Mouse (Mus musculus): ENCODE results near the gene Has1.
"Not testable (repeated sequence)": the region's sequence is repeated elsewhere in the genome, so short reads cannot be mapped to it uniquely, and the experiment has no call there.

DNA sequence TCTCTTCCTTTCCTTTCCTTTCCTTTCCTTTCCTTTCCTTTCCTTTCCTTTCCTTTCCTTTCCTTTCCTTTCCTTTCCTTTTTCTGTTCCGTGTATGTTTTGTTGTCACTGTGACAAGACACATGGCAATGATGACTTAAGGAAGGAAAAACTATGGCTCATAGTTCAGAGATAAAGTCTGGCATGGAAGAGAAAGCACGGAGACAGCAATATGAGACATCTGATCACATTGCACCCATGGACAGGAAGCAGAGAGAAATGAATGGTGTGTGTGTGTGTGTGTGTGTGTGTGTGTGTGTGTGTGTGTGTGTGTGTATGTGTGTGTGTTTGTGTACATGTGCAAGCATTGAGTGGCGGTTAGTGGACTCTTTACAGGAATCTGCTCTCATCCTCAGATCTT, 10.4 kb downstream of the Has1 start:
- TF ChIP-seq CTCF, EP300 (IDR thresholded peaks at IDR 0.05; ENCODE audit: low read depth): not testable (repeated sequence)

Measured in liver, embryonic 14.5 days (tissue).